Mouse (Mus musculus) midbrain, embryonic 11.5 days (tissue): ENCODE results near the gene Spire2. TPM values are rescaled to one million over a fixed set of nuclear protein-coding genes. Genes with fewer than 3 reads are reported as not detected.

Source experiments
- ATAC-seq: fragments of 200-750 bp; cut with Nextera tagmentation; 2 replicates; pipeline ENCODE4 v1.8.0; 2017; ENCODE audit warnings: moderate TSS enrichment, moderate library complexity; ENCODE audit not compliant: low FRiP score
- DNase-seq: peaks from one replicate; pipeline ENCODE4 v3.0.0; 2015; ENCODE audit warnings: low spot score; ENCODE audit errors: missing footprints
- H3K27ac ChIP-seq: fragments of 300-500 bp; sonication (generic); 2 replicates; pipeline ENCODE4 v1.5.1; 2014; ENCODE audit warnings: low read depth, low read length
- H3K27me3 ChIP-seq: fragments of 300-500 bp; sonication (generic); 2 replicates; pipeline ENCODE4 v1.6.1; 2014; ENCODE audit warnings: mild to moderate bottlenecking, low read length, moderate library complexity, mixed read lengths; ENCODE audit not compliant: control insufficient read depth, insufficient read depth
- H3K36me3 ChIP-seq: fragments of 300-500 bp; sonication (generic); 2 replicates; pipeline ENCODE4 v1.6.1; 2014; ENCODE audit warnings: mild to moderate bottlenecking, low read length, moderate library complexity, mixed read lengths; ENCODE audit not compliant: control insufficient read depth, insufficient read depth
- H3K4me1 ChIP-seq: fragments of 300-500 bp; sonication (generic); 2 replicates; pipeline ENCODE4 v1.6.1; 2014; ENCODE audit warnings: low read length; ENCODE audit not compliant: control insufficient read depth, insufficient read depth
- H3K4me2 ChIP-seq: fragments of 300-500 bp; sonication (generic); 2 replicates; pipeline ENCODE4 v1.6.1; 2014; ENCODE audit warnings: mild to moderate bottlenecking, moderate library complexity
- H3K4me3 ChIP-seq: fragments of 300-500 bp; sonication (generic); 2 replicates; pipeline ENCODE4 v1.5.1; 2014; ENCODE audit warnings: low read depth, low read length
- H3K9ac ChIP-seq: fragments of 300-500 bp; sonication (generic); 2 replicates; pipeline ENCODE4 v1.6.1; 2014; ENCODE audit warnings: low read length
- H3K9me3 ChIP-seq: fragments of 300-500 bp; sonication (generic); 2 replicates; pipeline ENCODE4 v1.6.1; 2016; ENCODE audit warnings: low read length; ENCODE audit not compliant: control insufficient read depth
- WGBS: fragments of 180-500 bp; shearing (Covaris S2); extraction: QIAGEN DNeasy Blood & Tissue Kit; methylation state at CpG from one replicate; pipeline ENCODE4 v1.1.7; 2014; 5-methylcytosine and 5-hydroxymethylcytosine counted together
- polyA plus RNA-seq: library from polyadenylated mRNA; unstranded; fragments of >200 nt; fragmentation: Nextera tagmentation; extraction: Ambion mirVana; gene quantifications from 2 replicates; pipeline ENCODE4 v1.2.1, GENCODE M21; 2014

Spire2 gene
- polyA plus RNA-seq, 1 experiment from 2014 or later, result 13.2 TPM

DNA sequence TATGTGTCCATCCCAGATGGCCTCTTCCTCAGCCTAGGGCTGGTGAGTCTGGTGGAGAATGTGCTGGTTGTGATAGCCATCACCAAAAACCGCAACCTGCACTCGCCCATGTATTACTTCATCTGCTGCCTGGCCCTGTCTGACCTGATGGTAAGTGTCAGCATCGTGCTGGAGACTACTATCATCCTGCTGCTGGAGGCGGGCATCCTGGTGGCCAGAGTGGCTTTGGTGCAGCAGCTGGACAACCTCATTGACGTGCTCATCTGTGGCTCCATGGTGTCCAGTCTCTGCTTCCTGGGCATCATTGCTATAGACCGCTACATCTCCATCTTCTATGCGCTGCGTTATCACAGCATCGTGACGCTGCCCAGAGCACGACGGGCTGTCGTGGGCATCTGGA, 75.1 kb downstream of the Spire2 start:
- peak; percentile 56 for DNase-seq
- ATAC-seq, result no peak
- H3K4me1 ChIP-seq, result peaks cover 17% of the 10 kb centered on the region
- no peak overlapping the region for H3K4me3 ChIP-seq
- 0 out of 2 replicates have a peak, but pooled peaks cover 2% of the 10 kb centered on the region for H3K27me3 ChIP-seq
- H3K4me2 ChIP-seq, result no peak overlapping the region
- no peaks in the 10 kb centered on the region for H3K9me3 ChIP-seq
- 91% methylated on average over 13 of the region's 13 CpGs for WGBS
- H3K36me3 ChIP-seq, result no peaks in the 10 kb centered on the region
- no peak overlapping the region for H3K27ac ChIP-seq
- no peak overlapping the region for H3K9ac ChIP-seq

DNA sequence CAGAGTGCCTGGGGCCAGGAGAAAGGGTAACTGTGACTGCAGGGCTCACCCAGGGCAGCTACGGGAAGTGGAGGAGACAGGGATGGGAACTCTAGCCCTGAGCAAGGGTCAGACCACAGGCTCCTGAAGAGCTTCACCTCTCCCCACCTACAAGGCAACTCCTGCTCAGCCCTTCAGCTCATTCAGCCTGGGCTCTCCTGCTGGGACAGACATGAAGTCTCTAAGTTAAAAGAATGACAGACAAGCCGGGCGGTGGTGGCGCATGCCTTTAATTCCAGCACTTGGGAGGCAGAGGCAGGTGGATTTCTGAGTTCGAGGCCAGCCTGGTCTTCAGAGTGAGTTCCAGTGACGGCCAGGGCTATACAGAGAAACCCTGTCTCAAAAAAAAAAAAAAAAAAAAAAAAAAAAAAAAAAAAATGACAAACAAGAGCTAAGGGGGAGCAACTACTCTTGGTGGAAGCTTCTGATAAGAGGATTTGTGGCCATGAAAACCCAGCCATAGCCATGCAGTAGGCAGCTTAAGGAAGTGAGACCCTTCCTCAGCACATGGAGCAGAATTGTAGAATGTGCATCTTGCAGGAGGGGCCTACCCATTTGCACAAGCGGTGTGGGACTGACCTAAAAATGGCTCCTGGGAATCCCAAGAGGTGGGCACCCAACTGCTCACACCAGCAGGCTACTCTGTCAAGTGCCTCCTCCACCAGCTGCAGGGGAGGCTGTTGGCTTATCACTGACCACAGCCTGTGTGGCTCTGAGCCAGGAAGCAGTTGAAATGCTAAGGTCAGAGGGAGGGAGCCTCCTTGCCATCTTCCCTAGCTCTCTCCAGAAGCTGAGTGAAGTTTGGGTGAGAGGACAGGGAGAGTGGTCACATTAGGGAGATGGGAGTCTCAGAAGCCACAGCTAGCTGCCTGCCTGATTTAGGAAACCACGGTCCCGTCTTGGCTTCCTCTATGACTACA, 76.4 kb downstream of the Spire2 start:
- peaks cover 26% of the 10 kb centered on the region for H3K4me1 ChIP-seq
- H3K36me3 ChIP-seq, result no peaks in the 10 kb centered on the region
- no peaks in the 10 kb centered on the region for H3K9me3 ChIP-seq
- peak overlapping the region; percentile 22; the same call in 1 of the 2 replicates for H3K9ac ChIP-seq
- DNase-seq (peak; percentile 78), ATAC-seq (no peak)
- no peak overlapping the region for H3K4me3 ChIP-seq
- no peak overlapping the region; the same call in 1 of the 2 replicates for H3K27ac ChIP-seq
- H3K4me2 ChIP-seq, result no peak overlapping the region; the same call in 1 of the 2 replicates
- 83% methylated on average over 9 of the region's 9 CpGs for WGBS
- peaks cover 5% of the 10 kb centered on the region for H3K27me3 ChIP-seq

- H3K4me2 ChIP-seq, result peak overlapping the region; percentile 64
- peaks cover 5% of the 10 kb centered on the region for H3K27me3 ChIP-seq
- DNase-seq, result peak; percentile 94
- peaks cover 29% of the 10 kb centered on the region for H3K4me1 ChIP-seq
- no peak for ATAC-seq
- H3K9ac ChIP-seq, result peak overlapping the region; percentile 89
- peak overlapping the region; percentile 87 for H3K27ac ChIP-seq
- H3K4me3 ChIP-seq, result peak overlapping the region; percentile 66
- no peaks in the 10 kb centered on the region for H3K36me3 ChIP-seq
- H3K9me3 ChIP-seq, result no peaks in the 10 kb centered on the region
- 44% methylated on average over 8 of the region's 8 CpGs for WGBS
Measured at GRCm38 (mm10) chr8:123410049-123410587, 77.6 kb downstream of the Spire2 start.

DNA sequence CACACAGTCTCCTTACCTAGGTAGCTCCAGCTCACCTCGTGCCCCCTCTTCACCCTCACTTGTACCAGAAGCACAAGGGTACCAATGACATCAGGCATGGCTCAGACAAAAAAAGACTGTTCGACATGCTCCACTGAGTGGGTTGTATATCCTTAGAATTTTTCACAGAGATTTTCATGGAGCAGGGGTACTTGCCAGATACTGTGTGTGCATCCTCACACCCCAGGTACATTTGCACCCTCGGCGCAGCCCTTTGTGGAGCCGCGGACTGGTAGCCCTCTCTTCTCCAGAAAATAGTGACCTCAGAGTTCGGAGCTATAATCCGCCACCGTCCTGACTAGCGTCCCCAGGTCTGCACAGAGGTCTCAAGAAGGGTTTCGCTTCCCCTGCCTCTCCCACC, 78.3 kb downstream of the Spire2 start:
- Histone ChIP-seq H3K4me2 (peak overlapping the region; percentile 64), H3K27me3 (peaks cover 5% of the 10 kb centered on the region), H3K4me1 (peaks cover 29% of the 10 kb centered on the region), H3K36me3 (no peaks in the 10 kb centered on the region), H3K27ac (peak overlapping the region; percentile 87), H3K4me3 (peak overlapping the region; percentile 66), H3K9ac (peak overlapping the region; percentile 89), H3K9me3 (no peaks in the 10 kb centered on the region)
- ATAC-seq, result peak; percentile 31
- WGBS, result 5% methylated on average over 11 of the region's 11 CpGs
- no peak for DNase-seq

DNA sequence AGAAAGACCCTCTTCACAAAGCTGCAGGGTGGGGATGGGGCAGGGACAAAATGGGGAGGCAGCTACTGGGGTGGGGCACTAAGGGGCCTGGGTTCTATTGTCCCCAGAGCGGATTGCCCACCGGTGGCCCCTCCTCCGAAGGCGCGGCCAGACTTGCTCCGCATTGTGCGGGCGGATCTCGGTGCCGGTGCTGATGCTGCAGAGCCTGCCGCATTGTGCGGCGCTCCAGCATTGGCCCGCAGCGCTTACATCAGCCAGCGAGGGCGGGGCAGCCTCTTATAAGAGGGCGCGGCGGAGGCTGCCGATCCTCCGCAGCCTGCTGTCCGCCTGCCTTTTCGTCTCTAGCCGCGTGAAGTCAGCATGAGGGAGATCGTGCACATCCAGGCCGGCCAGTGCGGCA, 78.7 kb downstream of the Spire2 start, which contains the start of gene Tubb3:
Gene Tubb3, plus strand, starts transcription at position 179 of the 400 bp plus-strand sequence.
- Histone ChIP-seq H3K27me3 (peaks cover 5% of the 10 kb centered on the region), H3K9me3 (no peaks in the 10 kb centered on the region), H3K36me3 (no peaks in the 10 kb centered on the region), H3K4me1 (peaks cover 29% of the 10 kb centered on the region), H3K27ac (peak within 1 kb of the TSS; percentile 89), H3K4me3 (peak within 1 kb of the TSS; percentile 66), H3K9ac (peak within 1 kb of the TSS; percentile 89), H3K4me2 (peak within 1 kb of the TSS; percentile 64)
- 0% methylated on average over 28 of the region's 29 CpGs for WGBS
- ATAC-seq, result peak; percentile 91
- peak; percentile 99 for DNase-seq

DNA sequence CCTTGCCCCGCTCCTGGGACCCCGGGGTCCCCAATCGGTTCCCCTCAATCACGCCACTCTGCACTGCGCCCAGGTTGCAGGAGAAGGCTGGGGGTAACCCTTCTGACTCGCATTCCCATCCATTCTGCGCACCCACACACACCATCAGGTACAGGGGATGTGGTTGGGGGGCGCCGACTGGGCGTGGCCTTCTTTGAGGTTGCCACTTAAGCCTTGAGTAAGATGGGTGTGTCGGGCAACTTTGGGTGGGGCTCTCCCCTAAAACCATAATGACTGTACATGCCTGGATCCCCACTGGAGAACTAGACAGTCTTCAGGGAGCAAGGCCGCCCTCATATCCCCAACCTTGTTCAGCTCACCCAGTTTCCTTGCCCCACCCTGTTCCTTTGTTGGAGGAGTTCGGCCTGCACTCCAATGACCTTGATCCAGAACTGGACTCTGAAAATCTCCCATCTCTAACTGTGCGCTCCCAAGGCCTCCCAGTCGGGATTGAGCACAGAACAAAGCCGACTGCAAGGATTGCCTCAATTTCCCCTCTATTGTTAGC, 79.3 kb downstream of the Spire2 start:
- DNase-seq, result peak; percentile 94
- ATAC-seq, result peak; percentile 36
- H3K27me3 ChIP-seq, result peaks cover 5% of the 10 kb centered on the region
- H3K4me3 ChIP-seq, result peak overlapping the region; percentile 66
- peak overlapping the region; percentile 89 for H3K27ac ChIP-seq
- H3K9me3 ChIP-seq, result no peaks in the 10 kb centered on the region
- peaks cover 31% of the 10 kb centered on the region for H3K4me1 ChIP-seq
- H3K36me3 ChIP-seq, result no peaks in the 10 kb centered on the region
- peak overlapping the region; percentile 64 for H3K4me2 ChIP-seq
- WGBS, result 4% methylated on average over 16 of the region's 16 CpGs
- H3K9ac ChIP-seq, result peak overlapping the region; percentile 89

DNA sequence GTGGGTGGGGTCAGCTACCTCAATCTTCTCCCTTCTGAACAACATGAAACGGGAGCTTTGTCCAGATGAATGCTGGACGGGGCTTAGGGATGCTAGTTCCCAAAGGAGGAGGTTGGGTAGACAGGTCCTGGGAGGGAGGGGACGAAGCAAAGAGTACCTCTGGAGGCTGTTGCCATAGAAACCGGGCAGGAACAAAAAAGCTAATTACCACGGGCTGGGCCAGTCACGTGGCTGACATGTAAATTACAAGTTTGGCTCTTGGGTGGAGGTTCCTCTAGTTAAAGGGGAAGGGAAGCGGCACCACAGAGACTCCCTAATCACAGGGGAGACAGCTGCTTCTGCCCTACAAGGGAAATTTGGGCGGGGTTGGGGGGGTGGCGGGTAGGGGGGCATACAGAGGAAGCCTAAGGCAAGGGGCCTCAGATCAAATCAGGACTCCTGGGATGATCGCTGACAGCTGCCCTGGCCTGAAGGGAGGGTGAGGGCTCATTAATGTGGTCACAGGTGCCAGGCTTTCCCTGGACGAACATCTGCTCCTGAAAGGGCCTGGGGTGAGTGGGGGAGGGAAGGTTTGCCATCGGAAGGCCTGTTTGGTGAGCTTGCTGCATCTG, 80.2 kb downstream of the Spire2 start:
- DNase-seq, result peak; percentile 96
- H3K36me3 ChIP-seq, result no peaks in the 10 kb centered on the region
- peak overlapping the region; percentile 66 for H3K4me3 ChIP-seq
- peak; percentile 55 for ATAC-seq
- H3K27me3 ChIP-seq, result peaks cover 5% of the 10 kb centered on the region
- peaks cover 31% of the 10 kb centered on the region for H3K4me1 ChIP-seq
- 0% methylated on average over 12 of the region's 12 CpGs for WGBS
- H3K9me3 ChIP-seq, result no peaks in the 10 kb centered on the region
- H3K4me2 ChIP-seq, result peak overlapping the region; percentile 64
- H3K27ac ChIP-seq, result peak overlapping the region; percentile 89
- H3K9ac ChIP-seq, result peak overlapping the region; percentile 89

DNA sequence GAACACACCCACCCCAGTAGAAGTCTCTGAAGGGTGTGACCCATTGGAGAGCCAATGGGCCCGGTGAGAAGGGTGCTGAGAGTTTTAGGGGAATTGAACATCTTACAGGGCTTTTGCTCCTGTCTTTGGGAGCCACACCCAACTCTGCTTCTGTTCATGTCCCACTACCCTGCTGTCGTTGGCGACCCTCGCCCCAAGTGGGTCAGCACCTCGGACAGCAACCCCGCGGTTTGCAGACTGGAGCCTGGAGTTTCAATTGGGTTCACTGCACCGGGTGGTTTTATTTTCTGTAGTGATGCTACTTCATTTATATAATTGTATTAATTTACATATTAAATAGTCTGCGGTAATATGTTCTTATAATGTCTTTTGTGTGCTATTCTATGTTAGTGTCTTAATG, 81.7 kb downstream of the Spire2 start:
- Histone ChIP-seq H3K9me3 (no peaks in the 10 kb centered on the region), H3K27me3 (peaks cover 5% of the 10 kb centered on the region), H3K36me3 (peaks cover 8% of the 10 kb centered on the region; the same call in 1 of the 2 replicates), H3K4me2 (peak overlapping the region; percentile 64), H3K4me1 (peaks cover 28% of the 10 kb centered on the region), H3K4me3 (peak overlapping the region; percentile 66), H3K27ac (no peak overlapping the region; the same call in 1 of the 2 replicates), H3K9ac (peak overlapping the region; percentile 59)
- ATAC-seq (no peak), DNase-seq (peak; percentile 93)
- 18% methylated on average over 9 of the region's 9 CpGs for WGBS
